Mouse (Mus musculus) spleen, adult 12 weeks (tissue): Measurements from ENCODE around the gene Klf16.

ENCODE experiments used
- DNase-seq: peaks from one replicate; pipeline ENCODE4 v3.0.0; 2022; ENCODE audit warnings: low spot score

The Klf16 gene

DNA sequence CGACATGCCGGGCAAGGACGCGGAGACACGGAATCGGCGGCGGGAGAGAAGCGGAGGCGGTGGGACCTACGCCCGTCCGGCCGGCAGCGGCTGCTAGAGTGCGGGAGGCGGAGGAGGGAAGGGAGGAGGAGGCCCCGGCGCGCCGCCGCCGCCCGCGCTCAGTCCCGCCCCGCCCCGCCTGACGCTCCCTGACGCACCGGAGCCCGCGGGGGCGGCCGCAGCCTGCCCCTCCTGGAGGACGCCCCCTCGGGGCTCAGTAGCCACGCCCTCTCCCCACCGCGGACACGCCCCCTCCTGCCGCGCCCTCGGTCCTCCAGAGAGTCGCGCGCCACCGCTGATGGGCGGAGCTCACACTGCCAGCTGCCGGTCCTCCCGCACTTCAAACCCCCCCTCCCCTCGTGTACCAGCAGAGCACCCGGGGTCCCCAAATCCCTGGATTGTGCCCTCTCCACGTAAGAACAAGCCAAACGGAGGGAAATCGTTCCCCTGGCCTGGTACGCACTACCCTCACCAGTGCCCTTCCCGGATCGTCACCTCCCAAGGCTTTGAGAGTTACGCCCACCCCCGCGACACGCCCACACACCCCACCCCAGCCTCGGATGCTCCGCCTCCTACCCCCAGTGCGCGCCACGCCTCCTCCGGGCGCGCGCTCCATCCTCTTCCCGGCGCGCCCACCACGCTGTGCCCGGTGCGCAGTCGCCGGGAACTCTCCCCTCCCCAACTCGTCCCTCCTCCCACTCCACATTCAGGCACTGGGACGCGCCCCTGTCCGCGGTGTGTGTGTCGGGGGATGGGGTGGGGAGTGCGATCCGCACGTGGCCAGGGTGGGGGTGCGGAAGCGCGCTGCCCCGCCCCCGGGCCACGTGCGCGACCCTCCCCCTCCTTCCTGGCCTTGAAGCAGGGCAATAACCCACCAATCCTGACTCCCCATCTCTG, at the start of gene Klf16:
Gene Klf16, minus strand, starts transcription at position 127 of the 936 bp plus-strand sequence.
- DNase-seq, result peak; percentile 100

DNA sequence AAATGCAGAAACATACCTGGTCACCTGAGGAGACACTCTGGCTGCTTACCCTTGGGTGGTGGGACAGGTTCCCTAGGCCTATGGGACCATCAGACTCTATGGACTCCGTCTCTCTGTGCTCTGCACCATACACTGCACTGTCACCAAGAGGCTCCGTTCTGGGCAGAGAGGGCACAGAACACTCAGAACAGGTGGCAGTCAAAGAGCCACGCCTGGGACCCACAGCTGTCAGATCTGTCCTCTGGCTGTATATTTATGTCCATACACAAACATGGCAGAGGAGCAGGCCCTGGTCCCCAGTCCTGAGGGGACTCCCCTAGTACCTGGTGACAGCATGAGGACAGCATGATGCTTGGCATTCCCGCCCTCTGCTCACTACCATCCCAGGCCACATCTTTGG, 48.6 kb upstream of the Klf16 start:
- DNase-seq, result no peak

DNA sequence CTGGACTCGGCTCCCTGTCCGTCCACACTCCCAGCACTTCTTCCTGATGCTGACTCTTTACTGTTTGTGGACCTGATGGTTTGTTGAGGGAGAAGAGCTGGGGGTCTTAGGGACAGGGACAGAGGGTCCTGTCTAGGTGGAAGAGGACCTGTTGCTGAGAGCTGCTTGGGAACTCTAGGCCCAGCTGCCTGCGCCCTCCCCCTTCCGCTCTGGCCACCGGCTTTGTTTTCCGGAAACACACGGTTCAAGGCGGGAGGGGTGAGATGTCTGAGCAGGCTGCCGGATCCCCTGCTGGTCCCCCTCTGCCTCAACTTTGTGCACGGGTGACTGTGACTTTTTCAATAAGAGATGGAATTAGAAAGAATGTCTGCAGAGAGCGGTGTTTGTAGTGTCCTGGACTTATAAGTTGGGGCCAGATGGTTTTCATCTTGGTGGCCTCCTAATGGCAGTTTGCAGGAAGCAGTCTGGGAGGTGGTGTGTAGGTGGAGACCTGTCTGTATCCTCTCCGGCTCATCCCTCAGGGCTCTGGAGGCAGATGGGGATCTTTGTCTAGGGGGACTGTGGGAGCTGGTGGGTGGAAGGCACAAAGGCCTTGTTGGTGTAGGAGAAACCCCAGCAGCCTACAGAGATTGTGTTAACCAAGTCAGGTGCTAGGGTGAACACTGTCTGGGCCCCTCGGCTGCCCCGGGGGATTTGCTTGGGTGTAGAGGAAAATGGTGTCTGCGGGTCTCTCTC, 46.5 kb upstream of the Klf16 start:
- DNase-seq, result peak; percentile 51

DNA sequence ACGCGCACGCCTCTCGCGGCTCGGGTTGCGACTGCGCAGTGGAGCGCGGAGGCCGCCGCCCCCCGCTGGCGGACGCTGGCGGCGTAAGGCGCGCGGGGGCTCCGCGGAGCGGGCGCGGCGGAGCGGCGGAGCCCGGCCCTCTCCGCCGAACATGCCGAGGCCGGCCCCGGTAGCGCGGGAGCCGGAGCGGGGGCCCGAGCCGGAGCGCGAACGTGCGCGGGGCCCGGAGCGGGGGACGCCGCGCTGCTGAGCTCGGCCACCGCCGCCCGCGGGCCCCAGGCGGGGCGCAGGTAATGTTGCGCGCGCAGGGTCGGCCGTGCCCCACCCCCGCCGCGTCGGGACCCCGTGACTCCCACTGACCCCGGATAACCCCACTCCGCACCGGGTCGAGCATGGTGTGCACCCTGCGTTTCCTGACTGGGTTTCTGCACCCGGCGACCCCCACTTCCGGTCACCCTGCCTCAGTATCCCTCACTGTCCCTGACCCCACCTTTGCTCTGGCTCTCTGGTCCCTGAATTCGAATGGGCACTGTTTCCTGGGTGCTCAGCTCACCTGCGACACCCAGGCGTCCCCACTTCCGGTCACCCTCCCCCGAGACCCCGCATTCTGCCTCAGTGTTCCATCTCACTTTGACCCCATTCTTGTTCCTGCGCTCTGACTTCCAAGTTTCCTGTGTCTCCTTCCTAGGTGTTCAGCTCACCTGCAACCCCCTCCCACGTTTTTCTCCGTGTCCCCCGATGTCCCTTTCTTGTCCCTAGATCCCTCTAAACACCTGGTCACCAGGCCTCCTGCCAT, 45.7 kb upstream of the Klf16 start, which contains the start of gene Csnk1g2:
Gene Csnk1g2, plus strand, starts transcription at position 178 of the 796 bp plus-strand sequence.
- DNase-seq, result no peak

DNA sequence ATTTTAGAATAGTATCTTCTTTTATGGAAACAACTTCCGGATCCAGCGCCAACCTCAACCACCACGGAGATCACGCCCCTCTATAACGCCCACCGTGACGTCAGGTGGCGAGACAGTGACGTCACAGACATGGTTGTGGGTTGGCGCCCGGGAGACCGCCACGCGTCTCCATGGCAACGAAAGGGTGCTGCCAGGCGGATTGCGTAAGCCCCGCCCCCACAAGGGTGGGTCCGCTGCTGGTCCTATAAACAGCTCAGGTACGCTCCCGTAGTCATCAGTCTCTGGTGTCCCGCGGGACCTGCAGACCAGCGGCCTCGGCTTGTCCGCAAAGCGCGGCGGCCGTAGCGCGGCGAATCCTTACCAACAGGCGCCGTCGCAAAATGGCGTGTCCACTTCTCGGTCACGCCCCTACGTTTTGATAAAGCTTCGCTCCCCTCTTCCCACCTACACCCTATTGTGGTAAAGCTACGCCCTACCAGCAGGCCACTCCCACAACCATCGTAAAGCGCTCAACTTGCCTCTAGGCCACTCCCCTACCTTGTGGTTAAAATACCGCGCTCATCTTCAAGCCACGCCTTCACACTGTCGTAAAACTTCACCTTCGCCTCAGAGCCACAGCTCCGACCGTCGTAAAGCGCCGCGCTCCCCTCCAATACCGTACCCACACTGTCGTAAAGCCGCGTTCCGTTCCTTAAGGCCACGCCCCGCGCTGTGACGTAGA, 45.0 kb upstream of the Klf16 start:
- peak; percentile 98 for DNase-seq

DNA sequence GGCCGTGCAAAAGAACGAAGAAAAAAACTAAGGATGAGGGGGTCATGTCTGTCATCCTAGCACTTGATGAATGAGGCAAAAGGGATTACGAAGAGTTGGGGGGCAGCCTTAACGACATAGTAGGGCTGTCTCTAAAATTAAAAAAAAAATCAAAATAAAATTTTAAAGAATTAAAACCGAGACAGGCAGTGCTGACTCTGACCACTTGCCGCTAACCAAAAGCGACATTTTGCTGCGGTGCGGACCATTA, 44.5 kb upstream of the Klf16 start:
- DNase-seq, result no peak

DNA sequence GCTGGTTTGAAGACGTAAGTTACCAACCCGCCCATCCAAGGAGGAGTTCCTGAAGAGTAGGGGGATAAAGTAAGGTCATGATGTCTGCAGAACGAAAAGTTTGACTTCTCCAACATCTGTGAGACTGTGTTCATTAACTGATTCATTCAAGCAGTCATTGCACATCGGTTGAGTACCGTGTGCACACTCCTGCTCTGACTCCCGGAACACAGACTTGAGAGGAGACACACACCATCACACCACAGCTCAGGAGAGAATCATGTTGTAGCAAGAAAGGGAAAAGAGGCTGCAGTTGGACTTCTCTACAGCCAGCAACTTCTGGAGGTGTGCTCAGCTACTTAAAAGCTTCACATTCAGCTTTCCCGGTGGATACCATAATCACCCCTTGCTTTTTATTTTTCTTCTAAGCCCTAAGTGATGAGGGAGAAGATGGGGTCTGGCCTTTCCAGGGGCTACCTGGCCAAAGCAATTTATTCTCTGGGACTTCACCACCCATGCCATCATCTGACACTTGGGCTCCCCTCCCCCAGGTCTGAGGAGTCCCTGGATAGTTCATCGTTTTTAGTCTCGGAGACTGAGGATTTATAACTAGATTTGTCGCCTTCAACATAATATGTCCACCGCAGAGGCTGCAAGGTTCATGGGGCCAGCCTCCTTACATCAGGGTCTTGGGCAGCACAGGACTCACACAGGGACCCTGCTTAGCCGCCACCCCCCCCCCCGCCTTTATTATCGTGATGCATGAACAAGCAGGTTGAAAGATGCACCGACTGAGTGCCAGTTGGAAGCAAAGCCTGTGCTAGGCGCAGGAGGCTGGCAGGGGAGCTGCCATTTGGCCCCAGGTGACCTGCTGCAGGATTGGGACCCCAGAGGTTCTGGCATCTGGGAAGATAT, 43.9 kb upstream of the Klf16 start:
- DNase-seq, result no peak

DNA sequence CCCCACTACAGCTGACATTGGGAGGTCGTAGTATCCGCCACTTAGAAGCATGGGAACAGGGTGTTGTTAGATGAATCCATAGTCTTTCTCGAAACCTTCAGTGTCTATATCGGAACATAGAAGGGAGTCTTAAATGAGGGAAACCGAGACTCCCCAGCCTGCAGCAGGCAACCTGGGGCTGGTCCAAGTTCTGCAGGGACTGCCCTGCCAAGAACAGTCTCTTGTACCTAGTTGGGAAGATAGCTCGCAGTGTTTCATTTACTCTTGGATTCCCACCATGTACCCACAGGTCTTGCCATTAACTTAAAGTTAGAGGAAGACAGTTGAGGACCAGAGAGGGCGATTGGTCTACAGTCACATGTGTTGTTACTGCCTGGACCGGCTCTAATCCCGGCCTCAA, 43.2 kb upstream of the Klf16 start:
- DNase-seq, result no peak

DNA sequence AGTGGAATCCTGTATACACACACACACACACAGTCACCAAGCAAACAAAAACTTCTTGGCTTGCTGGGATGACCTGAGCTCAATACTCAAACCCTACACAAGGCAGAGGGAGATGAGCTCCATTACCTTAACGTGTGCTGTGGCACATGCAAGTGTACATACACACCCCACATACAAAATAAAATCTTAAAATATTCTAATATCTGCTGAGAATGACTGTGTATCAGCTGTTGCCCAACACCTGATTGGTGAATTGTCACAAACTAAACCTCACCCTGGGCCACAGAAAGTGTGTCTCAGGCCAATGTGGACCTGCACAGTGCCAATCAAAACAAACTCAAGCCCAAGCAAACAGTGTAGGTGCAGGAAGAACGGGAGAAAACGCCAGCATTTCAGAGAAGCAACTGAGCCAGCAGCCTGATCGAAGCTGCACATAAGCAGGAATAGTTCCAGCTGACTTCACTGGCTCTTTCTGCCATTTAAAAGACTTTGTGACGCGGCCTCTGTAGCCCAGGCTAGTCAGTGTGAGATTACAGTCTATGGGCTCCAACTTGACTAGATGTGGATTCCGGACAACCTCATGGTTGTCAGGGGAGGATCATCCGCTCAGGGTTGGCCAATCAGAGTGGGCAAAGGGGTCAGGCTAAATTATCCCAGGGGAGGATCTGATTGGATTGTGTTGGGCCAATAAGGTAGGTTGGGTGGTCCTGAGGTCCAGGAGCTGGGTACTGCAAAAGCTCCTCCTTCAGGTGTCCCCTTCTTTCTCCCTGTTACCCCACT, 42.5 kb upstream of the Klf16 start:
- no peak for DNase-seq

DNA sequence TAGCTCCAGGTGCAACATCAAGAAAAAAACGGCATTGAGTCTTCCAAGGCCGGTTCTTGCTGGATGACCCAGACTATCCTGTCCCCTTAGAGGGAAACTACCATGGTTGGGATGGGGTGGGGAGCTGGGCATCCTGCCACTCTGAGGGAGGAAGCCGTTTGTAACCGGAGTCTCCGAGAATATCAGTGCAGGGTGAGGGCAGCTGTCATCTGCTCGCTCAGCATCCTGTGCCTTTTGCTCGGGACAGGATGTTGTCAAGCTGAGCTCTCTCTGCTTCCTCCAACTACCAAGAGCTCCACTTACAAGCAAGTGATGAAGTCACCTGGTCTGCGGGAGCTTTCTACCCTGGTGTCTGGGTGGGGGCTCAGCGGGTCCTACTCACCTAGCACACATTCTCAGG, 41.1 kb upstream of the Klf16 start:
- DNase-seq, result no peak

DNA sequence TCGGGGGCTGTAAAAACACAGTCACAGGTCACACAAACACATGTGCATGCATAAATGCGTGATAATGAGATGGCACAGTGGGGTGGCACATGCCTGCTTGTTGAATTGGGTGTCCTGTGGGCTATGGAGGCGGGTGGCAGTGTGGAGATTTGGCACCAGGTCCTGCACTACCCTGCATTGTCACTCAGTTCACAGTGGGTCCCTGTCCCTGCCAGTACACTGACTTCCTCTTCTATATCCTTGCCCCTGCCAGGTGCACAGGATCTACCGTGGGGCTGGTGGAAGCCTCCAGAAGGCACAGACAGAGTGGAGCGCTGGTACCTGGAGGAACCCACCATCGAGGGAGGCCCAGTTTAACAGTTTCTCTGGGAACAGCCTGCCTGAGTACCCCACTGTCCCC, 37.2 kb upstream of the Klf16 start:
- DNase-seq, result no peak

DNA sequence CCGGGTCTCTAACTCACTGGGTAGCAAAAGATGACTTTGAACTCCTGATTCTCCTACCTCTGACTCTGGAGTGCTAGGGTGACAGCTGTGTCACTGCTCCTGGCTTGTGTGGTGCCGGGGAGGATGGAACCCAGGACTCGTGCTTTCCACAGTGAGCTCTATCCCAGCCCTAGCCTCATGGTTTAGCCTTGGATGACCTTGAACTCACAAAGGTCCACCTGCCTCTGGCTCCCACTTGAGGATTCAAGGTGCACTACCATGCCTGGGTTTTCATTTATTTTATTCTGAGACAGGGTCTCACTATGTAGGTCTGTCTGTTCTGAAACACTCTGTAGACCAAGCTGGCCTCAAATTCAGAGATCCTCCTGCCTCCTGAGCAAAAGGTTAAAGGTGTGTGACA, 36.7 kb upstream of the Klf16 start:
- DNase-seq, result no peak

DNA sequence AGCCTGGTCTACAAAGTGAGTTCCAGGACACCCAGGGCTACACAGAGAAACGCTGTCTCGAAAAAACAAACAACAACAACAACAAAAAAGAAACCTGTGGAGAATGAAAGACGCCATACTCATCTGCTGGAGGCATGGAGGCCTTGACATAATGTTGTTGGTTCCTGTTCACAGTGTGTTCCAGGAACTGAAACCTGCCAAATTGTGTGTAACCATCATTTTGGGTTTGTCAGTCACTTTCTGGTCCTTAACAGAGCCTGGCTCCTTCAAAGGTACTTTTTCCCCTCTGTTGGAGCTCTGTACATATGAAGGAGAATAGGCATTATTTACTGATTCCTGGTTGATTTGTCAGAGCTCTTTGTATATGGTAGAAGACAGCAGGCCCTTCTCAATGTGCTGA, 34.8 kb upstream of the Klf16 start:
- no peak for DNase-seq

DNA sequence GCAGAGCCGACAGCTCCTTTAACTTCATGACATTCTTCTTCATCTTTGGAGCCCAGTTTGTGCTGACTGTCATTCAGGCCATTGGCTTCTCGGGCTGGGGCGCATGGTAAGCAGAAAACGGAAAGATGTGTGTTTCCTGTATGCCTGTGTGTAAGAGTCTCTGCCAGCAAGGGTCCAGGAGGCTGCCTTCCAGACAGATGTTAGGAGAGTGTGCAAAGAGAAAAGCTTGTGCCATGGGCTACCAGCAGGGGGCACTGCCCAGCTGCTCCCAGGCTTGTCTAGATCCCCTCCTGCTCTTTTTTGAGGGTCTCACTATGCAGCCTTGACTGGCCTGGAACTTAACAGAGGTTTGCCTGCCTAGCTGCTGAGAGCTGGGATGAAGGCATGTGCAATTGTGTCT, 33.9 kb upstream of the Klf16 start:
- peak; percentile 40 for DNase-seq

DNA sequence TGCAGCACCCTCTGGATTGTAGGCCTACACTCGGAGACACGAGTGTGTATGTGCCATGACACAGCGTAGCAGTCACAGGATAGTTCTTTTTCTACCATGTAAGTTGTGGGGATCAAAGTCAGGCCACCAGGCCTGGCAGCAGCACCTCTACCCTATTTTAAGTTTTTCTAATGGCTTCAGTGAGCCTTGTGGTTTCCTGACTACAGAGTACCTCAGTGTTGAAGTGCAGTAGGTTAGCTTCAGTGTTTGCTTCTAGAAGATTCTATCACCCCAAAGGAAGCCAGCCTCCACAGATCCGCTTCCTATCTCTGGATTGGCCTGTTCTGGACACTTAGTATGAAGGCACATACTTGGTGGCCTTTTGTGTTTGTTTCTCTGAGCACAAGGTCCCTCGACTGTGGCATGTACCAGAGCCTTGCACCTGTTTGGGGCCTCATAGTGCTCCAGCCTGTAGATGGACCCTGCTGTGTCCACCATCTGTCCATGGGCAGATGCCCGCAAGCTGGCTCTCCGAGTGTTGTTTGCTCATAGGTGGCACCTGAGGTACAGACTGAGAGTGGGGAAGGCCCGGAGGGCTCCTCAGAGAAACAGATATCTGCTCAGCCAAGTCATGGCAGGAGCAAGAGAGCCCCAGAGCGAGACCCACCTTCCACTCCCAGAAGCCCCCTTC, 33.1 kb upstream of the Klf16 start:
- no peak for DNase-seq

DNA sequence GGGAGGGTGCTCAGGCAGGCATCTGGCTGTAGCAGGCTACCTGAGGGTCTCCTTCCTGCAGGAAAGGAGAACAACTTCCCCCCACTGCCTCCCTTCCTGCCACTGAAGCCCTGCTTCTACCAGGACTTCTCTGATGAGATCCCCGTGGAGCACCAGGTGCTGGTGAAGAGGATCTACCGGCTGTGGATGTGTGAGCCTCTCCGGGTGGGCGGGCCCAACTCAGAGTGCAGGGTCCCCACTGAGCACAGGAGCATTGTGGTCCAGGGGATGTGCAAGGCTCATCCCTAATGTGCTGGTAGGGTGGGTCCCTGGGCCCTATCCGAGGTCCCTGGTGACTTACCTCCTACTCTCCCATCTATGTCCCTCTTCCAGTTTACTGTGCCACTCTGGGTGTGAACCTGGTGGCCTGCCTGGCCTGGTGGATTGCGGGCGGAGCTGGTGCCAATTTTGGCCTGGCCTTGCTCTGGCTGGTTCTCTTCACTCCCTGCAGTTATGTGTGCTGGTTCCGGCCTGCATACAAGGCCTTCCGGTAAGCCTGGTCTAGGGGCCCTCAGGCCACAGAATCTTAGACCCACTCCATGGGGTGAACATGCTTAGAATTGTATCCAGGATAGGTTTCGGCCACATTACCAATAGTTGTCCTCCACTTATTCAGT, 32.3 kb upstream of the Klf16 start:
- DNase-seq, result no peak

DNA sequence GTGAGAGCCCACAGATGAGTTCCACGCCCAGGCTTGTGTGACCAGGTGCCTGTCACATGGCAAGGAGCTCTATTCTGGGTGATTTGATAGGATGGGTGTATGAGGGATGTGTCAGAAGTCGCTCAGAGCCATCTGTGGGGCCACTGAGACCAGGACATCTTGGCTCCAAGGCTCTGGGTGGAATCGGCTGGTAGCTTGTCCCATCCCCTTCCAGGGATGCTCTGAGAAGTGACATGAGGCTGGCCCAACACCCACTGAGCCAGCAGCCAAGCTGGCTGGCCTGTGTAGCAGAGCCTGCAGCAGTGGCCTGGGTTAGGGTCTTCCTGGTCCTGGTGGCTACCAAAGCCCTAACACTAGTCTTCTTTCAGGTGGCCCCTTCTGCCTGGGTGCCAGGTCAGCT, 31.3 kb upstream of the Klf16 start:
- no peak for DNase-seq

DNA sequence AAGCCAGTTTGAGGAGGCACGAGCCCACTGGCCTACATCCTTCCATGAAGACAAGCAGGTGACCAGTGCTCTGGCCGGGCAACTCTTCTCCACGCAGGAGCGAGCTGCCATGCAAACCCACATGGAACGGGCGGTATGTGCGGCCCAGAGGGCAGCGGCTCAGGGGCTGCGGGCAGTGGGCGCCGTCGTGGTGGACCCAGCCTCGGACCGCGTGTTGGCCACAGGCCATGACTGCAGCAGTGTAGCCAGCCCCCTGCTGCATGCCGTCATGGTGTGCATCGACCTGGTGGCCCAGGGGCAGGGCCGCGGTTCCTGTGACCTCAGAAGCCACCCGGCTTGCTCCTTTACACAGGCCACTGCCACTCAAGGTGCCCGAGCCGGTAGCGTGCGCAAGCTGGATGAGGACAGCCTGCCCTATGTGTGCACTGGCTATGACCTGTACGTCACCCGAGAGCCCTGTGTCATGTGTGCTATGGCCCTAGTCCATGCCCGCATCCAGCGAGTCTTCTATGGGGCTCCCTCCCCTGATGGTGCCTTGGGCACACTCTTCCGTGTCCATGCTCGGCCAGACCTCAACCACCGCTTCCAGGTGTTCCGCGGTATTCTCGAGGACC, 29.7 kb upstream of the Klf16 start:
- no peak for DNase-seq

DNA sequence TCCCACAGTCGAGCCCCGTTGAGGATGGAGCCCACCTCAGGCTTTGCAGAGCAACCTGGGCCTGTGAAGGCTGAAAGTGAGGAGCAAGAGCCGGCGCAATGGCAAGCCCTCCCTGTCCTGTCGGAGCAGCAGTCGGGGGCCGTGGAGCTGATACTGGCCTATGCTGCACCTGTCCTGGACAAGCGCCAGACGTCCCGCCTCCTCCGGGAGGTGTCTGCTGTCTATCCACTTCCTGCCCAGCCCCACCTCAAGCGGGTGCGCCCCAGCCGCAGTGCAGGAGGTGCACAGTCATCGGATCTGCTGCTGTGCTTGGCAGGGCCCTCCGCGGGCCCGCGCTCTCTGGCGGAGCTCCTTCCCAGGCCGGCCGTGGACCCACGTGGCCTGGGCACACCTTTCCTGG, 29.2 kb upstream of the Klf16 start:
- no peak for DNase-seq
